Mouse (Mus musculus): ENCODE data around the gene Kremen2.

- TF ChIP-seq CTCF (IDR thresholded peaks at IDR 0.05; ENCODE audit: borderline replicate concordance, insufficient read depth, low read length) (no peak), POLR2A (IDR thresholded peaks at IDR 0.05; ENCODE audit: low read depth, low read length) (peak; percentile 61)
Measured at GRCm38 (mm10) chr17:23726758-23727142, 18.9 kb downstream of the Kremen2 start.

Data from embryonic fibroblast, embryonic 13.5 days (primary cell).